Mouse (Mus musculus) liver, adult 2 months (tissue): ENCODE measurements around the gene Szrd1.

Experiments used
- CTCF ChIP-seq: fragments of 200-500 bp; IDR thresholded peaks from 2 replicates; pipeline ENCODE4 v1.5.1; 2011; ENCODE audit warnings: low read depth, low read length, control low read depth
- POLR2A ChIP-seq: fragments of 200-500 bp; IDR thresholded peaks from 2 replicates; pipeline ENCODE4 v1.6.1; 2011; ENCODE audit warnings: low read length, control low read depth; ENCODE audit not compliant: insufficient read depth; ENCODE audit errors: extremely low read depth

DNA sequence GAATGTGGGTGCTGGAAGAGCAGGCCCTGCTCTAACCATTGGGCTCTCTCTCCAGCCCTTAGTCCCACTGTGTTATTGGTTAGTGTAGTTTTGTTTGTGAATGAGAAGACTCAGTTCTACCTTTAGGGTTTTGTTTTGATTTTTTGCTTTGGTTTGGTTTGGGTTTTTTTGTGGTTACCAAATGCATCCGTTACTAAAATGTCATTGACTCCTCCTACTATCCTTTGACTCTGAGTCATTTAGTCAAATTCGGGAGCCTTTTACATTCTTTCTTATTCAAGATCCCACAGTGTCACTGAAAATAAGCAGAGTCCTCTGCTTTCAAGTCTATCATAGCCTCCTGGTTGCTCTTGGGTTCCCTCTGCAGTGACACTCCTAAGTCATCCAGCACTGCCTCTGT, 44.4 kb upstream of the Szrd1 start:
- no peak for TF ChIP-seq CTCF
- TF ChIP-seq POLR2A = no peak
